Mouse (Mus musculus) forebrain, embryonic 13.5 days (tissue): ENCODE measurements around the gene Stxbp1. TPM values are rescaled to one million over a fixed set of nuclear protein-coding genes. Genes with fewer than 3 reads are reported as not detected.

Experiments used
- ATAC-seq: fragments of 200-750 bp; cut with Nextera tagmentation; 2 replicates; pipeline ENCODE4 v1.8.0; 2017
- H3K27ac ChIP-seq: fragments of 300-500 bp; sonication (generic); 2 replicates; pipeline ENCODE4 v1.5.1; 2015; ENCODE audit warnings: inconsistent platforms, mild to moderate bottlenecking, moderate library complexity
- H3K27me3 ChIP-seq: fragments of 300-500 bp; sonication (generic); 2 replicates; pipeline ENCODE4 v1.6.1; 2015; ENCODE audit warnings: mild to moderate bottlenecking, inconsistent platforms
- H3K36me3 ChIP-seq: fragments of 300-500 bp; sonication (generic); 2 replicates; pipeline ENCODE4 v1.6.1; 2015; ENCODE audit warnings: mild to moderate bottlenecking, inconsistent platforms; ENCODE audit not compliant: poor library complexity, severe bottlenecking
- H3K4me1 ChIP-seq: fragments of 300-500 bp; sonication (generic); 2 replicates; pipeline ENCODE4 v1.6.1; 2015; ENCODE audit warnings: inconsistent platforms
- H3K4me2 ChIP-seq: fragments of 300-500 bp; sonication (generic); 2 replicates; pipeline ENCODE4 v1.6.1; 2015; ENCODE audit warnings: inconsistent platforms, mild to moderate bottlenecking, moderate library complexity
- H3K4me3 ChIP-seq: fragments of 300-500 bp; sonication (generic); 2 replicates; pipeline ENCODE4 v1.5.1; 2015; ENCODE audit warnings: mild to moderate bottlenecking, inconsistent platforms
- H3K9ac ChIP-seq: fragments of 300-500 bp; sonication (generic); 2 replicates; pipeline ENCODE4 v1.6.1; 2015; ENCODE audit warnings: mild to moderate bottlenecking, inconsistent platforms
- H3K9me3 ChIP-seq: fragments of 300-500 bp; sonication (generic); replicated peaks from 2 replicates; pipeline ENCODE4 v1.6.1; 2016; ENCODE audit warnings: inconsistent platforms
- WGBS: fragments of 180-500 bp; shearing (Covaris S2); methylation state at CpG from one replicate; pipeline ENCODE4 v1.1.7; 2015; 5-methylcytosine and 5-hydroxymethylcytosine counted together
- polyA plus RNA-seq: library from polyadenylated mRNA; unstranded; fragments of >200 nt; fragmentation: Nextera tagmentation; extraction: Ambion mirVana; gene quantifications from 2 replicates; pipeline ENCODE4 v1.2.1, GENCODE M21; 2015

Stxbp1 gene
- polyA plus RNA-seq, 1 experiment from 2014 or later = 97.5 TPM

- 84% methylated on average over 10 of the region's 10 CpGs for WGBS
- no peaks in the 10 kb centered on the region for H3K27me3 ChIP-seq
- no peak overlapping the region for H3K4me2 ChIP-seq
- H3K9ac ChIP-seq = no peak overlapping the region
- no peak for ATAC-seq
- no peak overlapping the region for H3K4me3 ChIP-seq
- H3K36me3 ChIP-seq = peaks cover 97% of the 10 kb centered on the region
- H3K4me1 ChIP-seq = no peaks in the 10 kb centered on the region
- H3K27ac ChIP-seq = no peak overlapping the region
- H3K9me3 ChIP-seq = no peaks in the 10 kb centered on the region
Measured at GRCm38 (mm10) chr2:32798251-32798962, 48.6 kb downstream of the Stxbp1 start.

DNA sequence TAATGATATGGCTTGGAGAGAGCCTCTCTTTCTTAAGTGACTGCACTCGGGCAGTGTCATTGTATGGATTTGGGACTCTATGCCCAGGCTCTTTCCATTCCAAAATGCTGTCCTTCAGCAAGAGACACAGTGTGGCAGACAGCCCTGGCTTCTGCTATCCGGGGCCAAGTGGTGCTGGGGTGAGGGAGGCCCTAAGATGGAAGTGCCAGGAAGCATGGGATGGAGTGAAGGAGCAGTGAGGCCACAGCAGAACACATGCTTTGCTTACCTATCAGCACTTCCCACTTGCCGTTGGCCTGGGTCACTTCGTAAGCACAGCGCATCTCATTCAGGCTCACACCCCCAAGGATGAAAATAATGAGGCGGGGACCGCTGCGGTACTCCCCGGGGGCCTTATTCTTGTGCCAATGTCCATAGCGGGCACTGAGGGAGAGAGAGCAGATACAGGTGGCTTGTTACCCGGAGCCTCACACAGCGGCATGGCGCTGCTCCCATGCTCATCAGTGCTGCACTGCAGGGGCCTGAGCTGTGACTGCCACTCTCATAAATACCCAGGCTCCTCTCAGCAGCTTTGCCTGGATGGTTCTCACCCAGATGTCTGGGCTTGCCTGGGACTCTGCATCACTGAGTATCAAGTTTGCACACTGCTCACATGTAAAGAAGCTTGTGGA is 51.2 kb downstream of the Stxbp1 start:
- Histone ChIP-seq H3K4me2 (no peak overlapping the region), H3K9me3 (no peaks in the 10 kb centered on the region), H3K27ac (no peak overlapping the region), H3K4me3 (no peak overlapping the region), H3K4me1 (no peaks in the 10 kb centered on the region), H3K27me3 (no peaks in the 10 kb centered on the region), H3K9ac (no peak overlapping the region), H3K36me3 (peaks cover 87% of the 10 kb centered on the region)
- WGBS = 87% methylated on average over 13 of the region's 13 CpGs
- no peak for ATAC-seq

DNA sequence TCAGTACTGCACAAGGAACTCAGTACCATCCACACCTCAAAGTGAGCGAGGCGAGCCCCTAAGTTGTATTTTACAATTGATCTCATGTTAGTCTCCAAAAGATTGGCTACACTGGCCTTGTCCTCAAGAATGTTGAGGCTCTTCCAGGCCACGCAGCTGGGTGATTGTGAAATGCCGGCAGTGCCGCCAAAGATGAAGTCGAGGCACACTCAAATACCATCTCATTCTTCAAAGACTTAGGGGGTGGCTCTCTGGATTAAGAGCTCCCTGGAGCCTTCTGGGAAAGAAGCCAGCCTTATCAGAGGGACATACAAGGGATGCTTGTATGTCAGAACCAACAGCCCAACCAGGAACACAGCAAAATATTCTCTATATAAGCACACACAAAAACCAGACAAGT is 55.7 kb downstream of the Stxbp1 start:
- no peak for ATAC-seq
- H3K27me3 ChIP-seq = no peaks in the 10 kb centered on the region
- no peak overlapping the region for H3K4me3 ChIP-seq
- H3K9ac ChIP-seq = no peak overlapping the region
- H3K36me3 ChIP-seq = peaks cover 59% of the 10 kb centered on the region
- no peak overlapping the region for H3K27ac ChIP-seq
- 79% methylated on average over 6 of the region's 6 CpGs for WGBS
- H3K9me3 ChIP-seq = no peaks in the 10 kb centered on the region
- H3K4me2 ChIP-seq = no peak overlapping the region
- H3K4me1 ChIP-seq = no peaks in the 10 kb centered on the region

- H3K27me3 ChIP-seq = no peaks in the 10 kb centered on the region
- WGBS = 71% methylated on average over 2 of the region's 2 CpGs
- ATAC-seq = no peak
- H3K4me1 ChIP-seq = no peaks in the 10 kb centered on the region
- H3K4me3 ChIP-seq = no peak overlapping the region
- H3K9me3 ChIP-seq = no peaks in the 10 kb centered on the region
- H3K36me3 ChIP-seq = peaks cover 32% of the 10 kb centered on the region
- no peak overlapping the region for H3K27ac ChIP-seq
- H3K9ac ChIP-seq = no peak overlapping the region
- H3K4me2 ChIP-seq = no peak overlapping the region
Measured at GRCm38 (mm10) chr2:32788581-32788980, 58.5 kb downstream of the Stxbp1 start.

DNA sequence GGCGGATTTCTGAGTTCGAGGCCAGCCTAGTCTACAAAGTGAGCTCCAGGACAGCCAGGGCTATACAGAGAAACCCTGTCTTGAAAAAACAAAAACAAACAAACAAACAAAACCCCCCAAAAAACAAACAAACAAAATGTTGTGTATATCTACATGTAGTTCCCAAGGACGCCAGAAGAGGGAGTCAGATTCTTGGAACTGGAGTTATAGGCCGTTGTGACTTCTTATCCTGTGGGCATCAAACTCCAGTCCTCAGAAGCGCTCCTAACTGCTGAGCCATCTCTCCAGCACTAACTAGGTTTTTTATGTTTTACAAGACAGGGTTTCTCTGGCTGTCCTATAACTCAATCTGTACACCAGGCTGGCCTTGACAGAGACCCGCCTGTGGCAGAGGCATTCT is 59.9 kb downstream of the Stxbp1 start:
- 62% methylated on average over 6 of the region's 6 CpGs for WGBS
- H3K36me3 ChIP-seq = 0 out of 2 replicates have a peak, but pooled peaks cover 23% of the 10 kb centered on the region
- H3K9ac ChIP-seq = no peak overlapping the region
- H3K9me3 ChIP-seq = no peaks in the 10 kb centered on the region
- H3K27ac ChIP-seq = no peak overlapping the region
- no peaks in the 10 kb centered on the region for H3K27me3 ChIP-seq
- H3K4me2 ChIP-seq = no peak overlapping the region
- no peaks in the 10 kb centered on the region for H3K4me1 ChIP-seq
- H3K4me3 ChIP-seq = no peak overlapping the region
- no peak for ATAC-seq

- Histone ChIP-seq H3K9me3 (no peaks in the 10 kb centered on the region), H3K4me2 (no peak within 1 kb of the TSS), H3K27me3 (no peaks in the 10 kb centered on the region), H3K4me3 (no peak within 1 kb of the TSS), H3K36me3 (0 out of 2 replicates have a peak, but pooled peaks cover 7% of the 10 kb centered on the region), H3K9ac (no peak within 1 kb of the TSS), H3K27ac (no peak within 1 kb of the TSS), H3K4me1 (no peaks in the 10 kb centered on the region)
- WGBS = 72% methylated on average over 4 of the region's 4 CpGs
- ATAC-seq = no peak
Measured at GRCm38 (mm10) chr2:32784048-32784681, 62.9 kb downstream of the Stxbp1 start, which contains the start of gene Cfap157. Gene Cfap157, minus strand, starts transcription at chr2:32784428.

GRCm38 (mm10) chr2:32781710-32782109 is 65.3 kb downstream of the Stxbp1 start:
- no peaks in the 10 kb centered on the region for H3K9me3 ChIP-seq
- H3K4me3 ChIP-seq = no peak overlapping the region
- no peak overlapping the region for H3K27ac ChIP-seq
- peaks cover 3% of the 10 kb centered on the region; the same call in 1 of the 2 replicates for H3K27me3 ChIP-seq
- H3K4me2 ChIP-seq = no peak overlapping the region
- 84% methylated on average over 6 of the region's 6 CpGs for WGBS
- no peak for ATAC-seq
- H3K9ac ChIP-seq = no peak overlapping the region
- no peaks in the 10 kb centered on the region for H3K4me1 ChIP-seq
- no peaks in the 10 kb centered on the region for H3K36me3 ChIP-seq

DNA sequence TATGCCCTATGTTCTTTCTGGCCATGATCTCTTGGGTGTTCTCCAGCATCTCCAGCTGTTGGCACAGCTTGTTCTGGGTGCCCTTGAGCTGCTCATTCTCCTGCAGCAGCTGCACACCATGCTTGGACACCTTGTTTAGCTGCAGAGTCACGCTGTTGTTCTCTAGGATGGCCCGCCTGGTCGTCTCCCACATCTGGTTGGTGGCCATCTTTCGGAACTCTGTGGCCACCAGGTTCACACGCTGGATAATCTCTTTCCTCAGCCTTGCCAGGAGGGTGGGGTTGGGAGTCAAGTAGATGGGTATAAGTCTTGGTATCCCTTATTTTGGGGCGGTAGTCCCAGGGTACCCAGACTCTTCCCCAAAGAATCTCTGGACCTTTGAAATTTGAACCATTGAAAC is 67.3 kb downstream of the Stxbp1 start:
- Histone ChIP-seq H3K4me3 (no peak overlapping the region), H3K9ac (no peak overlapping the region), H3K27ac (no peak overlapping the region), H3K27me3 (peaks cover 3% of the 10 kb centered on the region; the same call in 1 of the 2 replicates), H3K4me2 (no peak overlapping the region), H3K36me3 (no peaks in the 10 kb centered on the region), H3K4me1 (peaks cover 14% of the 10 kb centered on the region), H3K9me3 (no peaks in the 10 kb centered on the region)
- ATAC-seq = no peak
- 88% methylated on average over 6 of the region's 6 CpGs for WGBS

DNA sequence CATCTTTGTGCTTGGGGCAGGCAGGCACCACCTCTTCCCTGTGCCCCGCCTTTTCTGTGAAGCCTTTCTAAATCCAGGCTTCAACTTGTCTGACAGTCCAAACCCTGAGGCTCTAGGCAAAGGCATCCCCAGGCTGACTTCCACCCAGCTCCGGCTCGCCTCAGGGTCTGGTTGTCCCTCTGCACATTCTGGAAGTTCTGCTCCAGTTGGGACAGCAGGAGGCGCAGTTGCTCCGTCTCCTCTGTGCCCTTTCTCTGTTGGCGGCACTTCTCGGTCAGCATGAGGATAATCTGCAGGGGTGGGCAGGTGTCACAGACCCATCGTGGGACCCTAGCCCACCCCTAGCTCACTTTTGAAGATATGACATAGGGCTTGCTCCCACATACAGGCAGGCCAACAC is 67.9 kb downstream of the Stxbp1 start:
- Histone ChIP-seq H3K4me2 (no peak overlapping the region), H3K4me1 (peaks cover 14% of the 10 kb centered on the region), H3K4me3 (no peak overlapping the region), H3K9me3 (no peaks in the 10 kb centered on the region), H3K9ac (no peak overlapping the region), H3K27me3 (peaks cover 3% of the 10 kb centered on the region; the same call in 1 of the 2 replicates), H3K36me3 (no peaks in the 10 kb centered on the region), H3K27ac (no peak overlapping the region)
- ATAC-seq = no peak
- WGBS = 14% methylated on average over 8 of the region's 8 CpGs

DNA sequence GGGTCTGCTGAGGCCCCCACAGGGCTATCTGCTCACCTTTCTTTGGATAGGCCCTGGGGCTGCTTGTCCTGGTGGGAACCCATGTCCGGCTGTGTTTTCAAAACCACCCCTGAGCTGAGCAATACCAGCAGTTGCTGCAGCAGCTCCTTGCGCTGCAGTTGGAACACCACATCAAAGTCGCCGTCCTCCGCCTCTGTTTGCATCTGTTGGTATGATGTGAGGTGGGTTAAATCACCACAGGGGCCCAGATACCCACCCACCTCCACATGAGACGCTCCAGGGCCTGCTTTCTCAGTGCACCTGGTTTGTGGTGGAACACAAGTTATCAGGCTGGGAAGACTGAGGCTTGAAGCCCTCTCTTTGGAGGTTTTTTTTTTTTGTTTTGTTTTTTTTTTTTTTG is 69.0 kb downstream of the Stxbp1 start:
- ATAC-seq = no peak
- H3K4me2 ChIP-seq = no peak overlapping the region
- no peak overlapping the region for H3K27ac ChIP-seq
- H3K9ac ChIP-seq = no peak overlapping the region
- H3K9me3 ChIP-seq = no peaks in the 10 kb centered on the region
- 90% methylated on average over 6 of the region's 6 CpGs for WGBS
- H3K27me3 ChIP-seq = peaks cover 3% of the 10 kb centered on the region; the same call in 1 of the 2 replicates
- peaks cover 14% of the 10 kb centered on the region for H3K4me1 ChIP-seq
- H3K4me3 ChIP-seq = no peak overlapping the region
- H3K36me3 ChIP-seq = no peaks in the 10 kb centered on the region

DNA sequence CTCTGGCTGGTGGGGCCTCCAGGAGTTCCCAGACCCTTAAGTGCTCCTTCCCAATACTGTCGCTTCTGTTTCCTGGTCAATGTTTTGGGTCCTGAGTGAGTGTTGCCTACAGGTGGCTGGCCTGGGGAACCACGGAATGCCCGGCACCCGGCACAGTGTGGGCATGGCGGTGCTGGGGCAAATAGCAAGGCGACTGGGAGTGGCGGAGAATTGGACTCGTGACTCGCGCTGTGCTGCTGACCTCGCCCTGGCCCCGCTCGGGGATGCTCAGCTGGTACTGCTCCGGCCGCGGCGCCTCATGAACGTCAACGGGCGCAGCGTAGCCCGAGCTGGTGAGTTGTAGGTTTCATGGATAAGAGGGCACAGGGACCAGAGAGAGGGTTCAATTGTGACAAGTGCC is 70.9 kb downstream of the Stxbp1 start:
- H3K27me3 ChIP-seq = peaks cover 3% of the 10 kb centered on the region; the same call in 1 of the 2 replicates
- ATAC-seq = no peak
- H3K9ac ChIP-seq = peak overlapping the region; percentile 49
- WGBS = 24% methylated on average over 22 of the region's 22 CpGs
- H3K9me3 ChIP-seq = no peaks in the 10 kb centered on the region
- H3K27ac ChIP-seq = no peak overlapping the region
- peaks cover 14% of the 10 kb centered on the region for H3K4me1 ChIP-seq
- H3K36me3 ChIP-seq = no peaks in the 10 kb centered on the region
- H3K4me2 ChIP-seq = peak overlapping the region; percentile 64
- peak overlapping the region; percentile 55 for H3K4me3 ChIP-seq

DNA sequence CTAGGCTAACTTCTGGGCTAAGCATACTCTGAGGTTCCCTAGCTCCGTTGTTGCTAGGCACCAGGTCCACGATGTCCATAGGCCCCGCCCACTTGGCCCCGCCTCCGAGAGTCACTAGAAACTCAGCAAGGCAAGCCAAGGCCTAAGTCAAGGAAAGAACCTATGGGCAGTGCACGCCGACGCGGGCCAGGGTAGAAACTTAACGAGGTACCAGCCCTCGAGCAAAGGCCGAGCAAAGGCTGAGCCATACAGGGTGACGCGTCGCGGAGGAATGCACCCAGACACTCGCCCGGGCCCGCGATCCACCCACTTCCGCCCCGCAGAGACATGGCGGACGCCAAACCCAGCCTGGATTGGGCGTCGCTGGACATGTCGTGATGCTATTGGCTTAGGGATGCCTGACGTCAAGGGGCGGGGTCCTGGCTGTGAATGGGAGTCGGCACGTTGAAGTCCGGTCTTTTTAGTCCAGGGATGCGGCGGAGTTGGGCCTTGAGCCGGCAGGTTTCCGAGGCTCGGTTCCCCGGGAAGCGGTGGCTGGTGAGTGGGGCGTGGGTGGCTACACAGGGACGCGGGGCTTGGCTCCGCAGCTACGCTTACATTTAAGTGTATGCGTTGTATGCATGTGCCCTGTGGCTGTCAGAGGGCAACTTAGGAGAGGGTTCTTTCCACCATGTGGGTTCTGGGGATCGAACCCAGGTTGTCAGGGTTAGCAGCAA is 71.5 kb downstream of the Stxbp1 start, which contains the start of the genes Ttc16 and Ptrh1:
Gene Ttc16 (minus strand): TSS at position 275 of the 716 bp plus-strand sequence.
Gene Ptrh1 (plus strand): TSS at position 428 of the 716 bp plus-strand sequence.
- Histone ChIP-seq H3K4me1 (peaks cover 14% of the 10 kb centered on the region), H3K27me3 (peaks cover 3% of the 10 kb centered on the region; the same call in 1 of the 2 replicates), H3K9ac (peak within 1 kb of the TSS; percentile 50), H3K36me3 (no peaks in the 10 kb centered on the region), H3K4me3 (peak within 1 kb of the TSS; percentile 55), H3K9me3 (no peaks in the 10 kb centered on the region), H3K4me2 (peak within 1 kb of the TSS; percentile 64), H3K27ac (no peak within 1 kb of the TSS)
- under 1% methylated on average over 46 of the region's 46 CpGs for WGBS
- peak; percentile 99 for ATAC-seq
